Mouse (Mus musculus) activated CD4-positive, CD25-positive, alpha-beta regulatory T cell (primary cell): ENCODE measurements around the gene Mpp3. TPM values are rescaled to one million over a fixed set of nuclear protein-coding genes. Genes with fewer than 3 reads are reported as not detected.

Experiments used
- polyA plus RNA-seq, 2 experiments: library from polyadenylated mRNA; unstranded; fragments of 100-300 nt; shearing (Covaris generic); gene quantifications; one replicate each; pipeline ENCODE4 v1.2.1; 2017

Mpp3 gene
- polyA plus RNA-seq, result under 1 TPM; 0.06 to 0.15 TPM

GRCm38 (mm10) chr11:102028087-102028816 is at the start of gene Mpp3:
Gene Mpp3, minus strand, starts transcription at chr11:102028461.

GRCm38 (mm10) chr11:102041350-102041949 is 13.2 kb upstream of the Mpp3 start, which contains the start of gene Cd300lg:
Gene Cd300lg, plus strand, starts transcription at chr11:102041509.

GRCm38 (mm10) chr11:101986913-101987312 is 41.3 kb downstream of the Mpp3 start, which contains the start of gene Dusp3:
Gene Dusp3, minus strand, starts transcription at chr11:101987013.

GRCm38 (mm10) chr11:101984054-101985025 is 43.9 kb downstream of the Mpp3 start, which contains the start of gene Cfap97d1:
Gene Cfap97d1, plus strand, starts transcription at chr11:101984279.

GRCm38 (mm10) chr11:101966965-101967614 is 61.2 kb downstream of the Mpp3 start, which contains the start of gene Sost:
Gene Sost, minus strand, starts transcription at chr11:101967015.

Other genes with a start within 250 kb of the Mpp3 start
- gene Etv4, start 243.1 kb downstream of the Mpp3 start, polyA plus RNA-seq, result under 1 TPM in 1 of 2 experiments, not detected in 1; 0.57 TPM
- under 1 TPM in 1 of 2 experiments, not detected in 1; 0.10 TPM for gene Meox1, start 134.1 kb downstream of the Mpp3 start, polyA plus RNA-seq
- not detected for gene Sost, start 61.4 kb downstream of the Mpp3 start, polyA plus RNA-seq
- gene Cfap97d1, start 44.2 kb downstream of the Mpp3 start, polyA plus RNA-seq, result not detected
- gene Dusp3, start 41.4 kb downstream of the Mpp3 start, polyA plus RNA-seq, result 1 to 10 TPM in 1 of 2 experiments, under 1 TPM in 1; 0.77 to 1.6 TPM
- under 1 TPM in 1 of 2 experiments, not detected in 1; 0.21 TPM for gene Cd300lg, start 13.0 kb upstream of the Mpp3 start, polyA plus RNA-seq
- gene Mpp2, start 60.1 kb upstream of the Mpp3 start, polyA plus RNA-seq, result 1 to 10 TPM; 1.5 to 3.2 TPM
- gene Ppy, start 72.9 kb upstream of the Mpp3 start, polyA plus RNA-seq, result not detected
- gene Pyy, start 79.4 kb upstream of the Mpp3 start, polyA plus RNA-seq, result not detected
- under 1 TPM in 1 of 2 experiments, not detected in 1; 0.14 TPM for gene Nags, start 117.1 kb upstream of the Mpp3 start, polyA plus RNA-seq
- 10 to 100 TPM in 1 of 2 experiments, 1 to 10 TPM in 1; 4.9 to 10.4 TPM for gene Tmem101, start 127.9 kb upstream of the Mpp3 start, polyA plus RNA-seq
- 10 to 100 TPM; 71.5 to 99.9 TPM for gene Lsm12, start 156.8 kb upstream of the Mpp3 start, polyA plus RNA-seq
- gene G6pc3, start 161.2 kb upstream of the Mpp3 start, polyA plus RNA-seq, result 10 to 100 TPM; 23.4 to 38.3 TPM
- gene Hdac5, start 201.7 kb upstream of the Mpp3 start, polyA plus RNA-seq, result 10 to 100 TPM; 23.2 to 25.0 TPM
- gene BC030867, start 220.4 kb upstream of the Mpp3 start, polyA plus RNA-seq, result 1 to 10 TPM; 1.3 to 2.5 TPM
- not detected for gene Asb16, start 240.3 kb upstream of the Mpp3 start, polyA plus RNA-seq